Mouse (Mus musculus): ENCODE data around the gene Lrrd1. TPM values are rescaled to one million over a fixed set of nuclear protein-coding genes. Genes with fewer than 3 reads are reported as not detected.

Lrrd1 gene
- polyA plus RNA-seq (2014; fragmentation: Illumina TruSeq; extraction: RNeasy Lipid Tissue Mini Kit (QIAGEN cat#74804)), result not detected

GRCm38 (mm10) chr5:3845026-3845425 is at the start of gene Lrrd1:
Gene Lrrd1 (plus strand): TSS chr5:3845173.

GRCm38 (mm10) chr5:3802433-3803291 is 42.3 kb upstream of the Lrrd1 start, which contains the start of the genes Ankib1 and Krit1:
Gene Ankib1 (minus strand): TSS chr5:3802925.
Gene Krit1 (plus strand): TSS chr5:3803184.

GRCm38 (mm10) chr5:3893459-3894293 is 48.7 kb downstream of the Lrrd1 start, which contains the start of gene Mterf1a:
Gene Mterf1a (minus strand): TSS chr5:3893933.

Other genes starting within 250 kb of the Lrrd1 start
- 22.1 TPM for gene Pex1, start 249.1 kb upstream of the Lrrd1 start, polyA plus RNA-seq (2014; fragmentation: Illumina TruSeq; extraction: RNeasy Lipid Tissue Mini Kit (QIAGEN cat#74804))
- 27.1 TPM for gene Rbm48, start 248.6 kb upstream of the Lrrd1 start, polyA plus RNA-seq (2014; fragmentation: Illumina TruSeq; extraction: RNeasy Lipid Tissue Mini Kit (QIAGEN cat#74804))
- not detected for gene Tmbim7, start 194.0 kb upstream of the Lrrd1 start, polyA plus RNA-seq (2014; fragmentation: Illumina TruSeq; extraction: RNeasy Lipid Tissue Mini Kit (QIAGEN cat#74804))
- gene Gatad1, start 188.0 kb upstream of the Lrrd1 start, polyA plus RNA-seq (2014; fragmentation: Illumina TruSeq; extraction: RNeasy Lipid Tissue Mini Kit (QIAGEN cat#74804)), result 170 TPM
- 71.0 TPM for gene Ankib1, start 42.2 kb upstream of the Lrrd1 start, polyA plus RNA-seq (2014; fragmentation: Illumina TruSeq; extraction: RNeasy Lipid Tissue Mini Kit (QIAGEN cat#74804))
- 92.3 TPM for gene Krit1, start 42.0 kb upstream of the Lrrd1 start, polyA plus RNA-seq (2014; fragmentation: Illumina TruSeq; extraction: RNeasy Lipid Tissue Mini Kit (QIAGEN cat#74804))
- 16.4 TPM for gene Mterf1a, start 48.8 kb downstream of the Lrrd1 start, polyA plus RNA-seq (2014; fragmentation: Illumina TruSeq; extraction: RNeasy Lipid Tissue Mini Kit (QIAGEN cat#74804))
- 68.9 TPM for gene Akap9, start 82.9 kb downstream of the Lrrd1 start, polyA plus RNA-seq (2014; fragmentation: Illumina TruSeq; extraction: RNeasy Lipid Tissue Mini Kit (QIAGEN cat#74804))